ENCODE assay signal across 8 mouse cellular contexts in genomic region chr13:46161261-46162024, GRCm38 (mm10).
DNase-seq lines count a peak whose midpoint lies in the region; ATAC-seq and TF ChIP-seq lines count a peak whose summit lies in the region.

No protein-coding gene starts in this region.

- no peak overlapping the region; the same call in 1 of the 2 replicates for H3K4me3 ChIP-seq in kidney, postnatal 0 days (replicated peaks; ENCODE audit: low read depth, low read length)
- peak overlapping the region; percentile 31 for H3K4me3 ChIP-seq in forebrain, embryonic 16.5 days (replicated peaks; ENCODE audit: low read length)
- peak overlapping the region; percentile 15; the same call in 1 of the 2 replicates for H3K4me3 ChIP-seq in intestine, embryonic 15.5 days (replicated peaks)
- H3K4me3 ChIP-seq in neural tube, embryonic 14.5 days (ENCODE audit: low read depth, low read length) = peak overlapping the region; percentile 13; the same call in 1 of the 2 replicates

- no peaks in the 10 kb centered on the region for H3K36me3 ChIP-seq in kidney, postnatal 0 days (ENCODE audit: insufficient read depth, low read length)
- H3K36me3 ChIP-seq in forebrain, embryonic 16.5 days (ENCODE audit: control insufficient read depth, insufficient read depth) = no peaks in the 10 kb centered on the region
- H3K36me3 ChIP-seq in intestine, embryonic 15.5 days = no peaks in the 10 kb centered on the region
- no peaks in the 10 kb centered on the region for H3K36me3 ChIP-seq in neural tube, embryonic 14.5 days (ENCODE audit: control insufficient read depth, insufficient read depth, low read length)

- no peaks in the 10 kb centered on the region for H3K9me3 ChIP-seq in kidney, postnatal 0 days (replicated peaks; ENCODE audit: low read length)
- H3K9me3 ChIP-seq in forebrain, embryonic 16.5 days (ENCODE audit: control insufficient read depth, low read length) = peaks cover 3% of the 10 kb centered on the region
- no peaks in the 10 kb centered on the region for H3K9me3 ChIP-seq in intestine, embryonic 15.5 days
- H3K9me3 ChIP-seq in neural tube, embryonic 14.5 days (ENCODE audit: control insufficient read depth, low read length) = no peaks in the 10 kb centered on the region

- TF ChIP-seq CTCF in kidney, postnatal 0 days (IDR thresholded peaks at IDR 0.05; ENCODE audit: low read depth) = no peak

- 23% methylated on average over 13 of the region's 13 CpGs for WGBS in kidney, postnatal 0 days
- WGBS in forebrain, embryonic 16.5 days = 28% methylated on average over 13 of the region's 13 CpGs
- 46% methylated on average over 13 of the region's 13 CpGs for WGBS in intestine, embryonic 15.5 days
- 28% methylated on average over 13 of the region's 13 CpGs for WGBS in neural tube, embryonic 14.5 days

- H3K27me3 ChIP-seq in kidney, postnatal 0 days (ENCODE audit: insufficient read depth, low read length) = no peaks in the 10 kb centered on the region
- H3K27me3 ChIP-seq in forebrain, embryonic 16.5 days (replicated peaks; ENCODE audit: control insufficient read depth, insufficient read depth, low read length) = no peaks in the 10 kb centered on the region
- no peaks in the 10 kb centered on the region for H3K27me3 ChIP-seq in intestine, embryonic 15.5 days (replicated peaks)
- H3K27me3 ChIP-seq in neural tube, embryonic 14.5 days (ENCODE audit: control insufficient read depth, insufficient read depth, low read length) = no peaks in the 10 kb centered on the region

- no peak overlapping the region for H3K27ac ChIP-seq in kidney, postnatal 0 days
- peak overlapping the region; percentile 13; the same call in 1 of the 2 replicates for H3K27ac ChIP-seq in forebrain, embryonic 16.5 days (ENCODE audit: low read length)
- H3K27ac ChIP-seq in intestine, embryonic 15.5 days = no peak overlapping the region
- peak overlapping the region; percentile 57 for H3K27ac ChIP-seq in neural tube, embryonic 14.5 days (ENCODE audit: low read depth, low read length)

- H3K9ac ChIP-seq in kidney, postnatal 0 days (ENCODE audit: low read depth, low read length) = no peak overlapping the region
- H3K9ac ChIP-seq in forebrain, embryonic 16.5 days (replicated peaks; ENCODE audit: low read depth, low read length) = peak overlapping the region; percentile 38; the same call in 1 of the 2 replicates
- no peak overlapping the region for H3K9ac ChIP-seq in intestine, embryonic 15.5 days
- H3K9ac ChIP-seq in neural tube, embryonic 14.5 days (replicated peaks; ENCODE audit: low read depth, low read length) = no peak overlapping the region

- ATAC-seq in kidney, postnatal 0 days (replicated peaks; ENCODE audit: low FRiP score, low read depth) = no peak; the same call in 1 of the 2 replicates
- ATAC-seq in forebrain, embryonic 16.5 days = peak; percentile 63
- no peak for ATAC-seq in intestine, embryonic 15.5 days
- ATAC-seq in neural tube, embryonic 14.5 days (ENCODE audit: low read depth) = peak; percentile 71

- peak overlapping the region; percentile 46 for H3K4me2 ChIP-seq in kidney, postnatal 0 days (ENCODE audit: low read length)
- H3K4me2 ChIP-seq in forebrain, embryonic 16.5 days (ENCODE audit: low read length) = peak overlapping the region; percentile 49
- peak overlapping the region; percentile 51 for H3K4me2 ChIP-seq in intestine, embryonic 15.5 days (replicated peaks)
- H3K4me2 ChIP-seq in neural tube, embryonic 14.5 days (ENCODE audit: low read depth, low read length) = peak overlapping the region; percentile 50

- no peak for DNase-seq in kidney, postnatal 0 days (ENCODE audit: low spot score)
- no peak for DNase-seq in kidney, adult 11 months
- peak; percentile 22 for DNase-seq in adrenal gland, adult 2 months
- DNase-seq in thymus, postnatal 36 days = no peak
- no peak for DNase-seq in urinary bladder, postnatal 10 days (ENCODE audit: low spot score)

- peaks cover 7% of the 10 kb centered on the region; the same call in 1 of the 2 replicates for H3K4me1 ChIP-seq in kidney, postnatal 0 days (replicated peaks; ENCODE audit: insufficient read depth, low read length)
- H3K4me1 ChIP-seq in forebrain, embryonic 16.5 days (replicated peaks; ENCODE audit: control insufficient read depth, insufficient read depth, low read length) = peaks cover 11% of the 10 kb centered on the region
- no peaks in the 10 kb centered on the region for H3K4me1 ChIP-seq in intestine, embryonic 15.5 days (replicated peaks)
- 0 out of 2 replicates have a peak, but pooled peaks cover 5% of the 10 kb centered on the region for H3K4me1 ChIP-seq in neural tube, embryonic 14.5 days (ENCODE audit: control insufficient read depth, insufficient read depth, low read length)

Comparison
In these comparisons a context has a peak if more than half of its experiments do, and no peak if none do; other contexts are left out.
1. ATAC-seq: peak in forebrain, embryonic 16.5 days (single experiment) and neural tube, embryonic 14.5 days (single experiment); none in kidney, postnatal 0 days (single experiment) and intestine, embryonic 15.5 days (single experiment).
2. H3K27ac ChIP-seq: peak in forebrain, embryonic 16.5 days (single experiment) and neural tube, embryonic 14.5 days (single experiment); none in kidney, postnatal 0 days (single experiment) and intestine, embryonic 15.5 days (single experiment).
3. Peak in every context shown above with its lines, with median percentiles within 50 percentile points of each other: H3K4me2 ChIP-seq.